Mouse (Mus musculus) cerebellum, postnatal 14 days (tissue): ENCODE measurements around the gene Oit3.
A peak's percentile ranks its signal among the peaks of the same experiment; 100 is the strongest.

Experiments used
- DNase-seq, 2 experiments: peaks; one replicate each; pipeline ENCODE4 v3.0.0; 2021; ENCODE audit warnings: mixed read lengths in 2 of 2

The Oit3 gene

GRCm38 (mm10) chr10:59441735-59442134 lies at the start of gene Oit3:
TSS of gene Oit3 (minus strand) at chr10:59441778.
- DNase-seq, result no peak

GRCm38 (mm10) chr10:59490920-59491319 lies 49.3 kb upstream of the Oit3 start:
- peak; percentile 68 to 73 for DNase-seq

- DNase-seq, result no peak
Observed at GRCm38 (mm10) chr10:59489411-59489810, 47.8 kb upstream of the Oit3 start.

- no peak for DNase-seq
Observed at GRCm38 (mm10) chr10:59487351-59487750, 45.8 kb upstream of the Oit3 start.

GRCm38 (mm10) chr10:59484318-59484717 lies 42.7 kb upstream of the Oit3 start:
- peak; percentile 18 to 39 for DNase-seq

GRCm38 (mm10) chr10:59481381-59481780 lies 39.8 kb upstream of the Oit3 start:
- no peak for DNase-seq

- peak; percentile 81 to 82 for DNase-seq
Observed at GRCm38 (mm10) chr10:59470451-59470850, 28.9 kb upstream of the Oit3 start.

- no peak for DNase-seq
Observed at GRCm38 (mm10) chr10:59467297-59467696, 25.7 kb upstream of the Oit3 start.

GRCm38 (mm10) chr10:59466626-59467025 lies 25.0 kb upstream of the Oit3 start:
- no peak for DNase-seq

- DNase-seq, result no peak
Observed at GRCm38 (mm10) chr10:59465546-59465945, 24.0 kb upstream of the Oit3 start.

- DNase-seq, result no peak
Observed at GRCm38 (mm10) chr10:59462307-59462706, 20.7 kb upstream of the Oit3 start.

GRCm38 (mm10) chr10:59459767-59460166 lies 18.2 kb upstream of the Oit3 start:
- DNase-seq, result peak; percentile 73 to 78

GRCm38 (mm10) chr10:59454631-59455030 lies 13.1 kb upstream of the Oit3 start:
- DNase-seq, result no peak

GRCm38 (mm10) chr10:59451839-59452238 lies 10.3 kb upstream of the Oit3 start:
- DNase-seq, result peak; percentile 43 to 57

- no peak for DNase-seq
Observed at GRCm38 (mm10) chr10:59447546-59447945, 6.0 kb upstream of the Oit3 start.

GRCm38 (mm10) chr10:59446911-59447437 lies 5.4 kb upstream of the Oit3 start:
- DNase-seq, result no peak

GRCm38 (mm10) chr10:59444635-59445034 lies 3.1 kb upstream of the Oit3 start:
- DNase-seq, result peak in 1 of 2 experiments; percentile 49

- no peak for DNase-seq
Observed at GRCm38 (mm10) chr10:59444106-59444505, 2.5 kb upstream of the Oit3 start.

- no peak for DNase-seq
Observed at GRCm38 (mm10) chr10:59443212-59443611, 1.6 kb upstream of the Oit3 start.

GRCm38 (mm10) chr10:59440177-59440576 lies 1.4 kb downstream of the Oit3 start:
- no peak for DNase-seq

GRCm38 (mm10) chr10:59439508-59439931 lies 2.1 kb downstream of the Oit3 start:
- DNase-seq, result no peak

- DNase-seq, result no peak
Observed at GRCm38 (mm10) chr10:59438651-59439050, 2.9 kb downstream of the Oit3 start.

- DNase-seq, result no peak
Observed at GRCm38 (mm10) chr10:59435746-59436145, 5.8 kb downstream of the Oit3 start.

- DNase-seq, result no peak
Observed at GRCm38 (mm10) chr10:59430701-59431218, 10.8 kb downstream of the Oit3 start.
